Mouse (Mus musculus) neural tube, embryonic 11.5 days (tissue): Measurements from ENCODE around the gene Mroh7. TPM values are rescaled to one million over a fixed set of nuclear protein-coding genes. Genes with fewer than 3 reads are reported as not detected.

Experiments used
- ATAC-seq: fragments of 200-750 bp; cut with Nextera tagmentation; 2 replicates; pipeline ENCODE4 v1.8.0; 2017; ENCODE audit warnings: moderate number of reproducible peaks, mild to moderate bottlenecking, moderate TSS enrichment, moderate library complexity; ENCODE audit not compliant: insufficient read depth, low FRiP score, low TSS enrichment
- DNase-seq: peaks from one replicate; pipeline ENCODE4 v3.0.0-alpha.2; 2015; ENCODE audit warnings: low spot score
- H3K27ac ChIP-seq: fragments of 300-500 bp; sonication (generic); 2 replicates; pipeline ENCODE4 v1.5.1; 2014; ENCODE audit warnings: low read depth, mild to moderate bottlenecking, low read length
- H3K27me3 ChIP-seq: fragments of 300-500 bp; sonication (generic); 2 replicates; pipeline ENCODE4 v1.6.1; 2014; ENCODE audit warnings: mild to moderate bottlenecking, low read length, mixed read lengths; ENCODE audit not compliant: control insufficient read depth, insufficient read depth
- H3K36me3 ChIP-seq: fragments of 300-500 bp; sonication (generic); 2 replicates; pipeline ENCODE4 v1.6.1; 2014; ENCODE audit warnings: mild to moderate bottlenecking, low read length, moderate library complexity, mixed read lengths; ENCODE audit not compliant: control insufficient read depth, insufficient read depth
- H3K4me1 ChIP-seq: fragments of 300-500 bp; sonication (generic); 2 replicates; pipeline ENCODE4 v1.6.1; 2014; ENCODE audit warnings: low read length, mixed read lengths; ENCODE audit not compliant: control insufficient read depth, insufficient read depth
- H3K4me2 ChIP-seq: fragments of 300-500 bp; sonication (generic); 2 replicates; pipeline ENCODE4 v1.6.1; 2014; ENCODE audit warnings: low read depth, mild to moderate bottlenecking, moderate library complexity
- H3K4me3 ChIP-seq: fragments of 300-500 bp; sonication (generic); 2 replicates; pipeline ENCODE4 v1.5.1; 2014; ENCODE audit warnings: low read depth, low read length
- H3K9ac ChIP-seq: fragments of 300-500 bp; sonication (generic); 2 replicates; pipeline ENCODE4 v1.6.1; 2014; ENCODE audit warnings: mild to moderate bottlenecking, low read length
- H3K9me3 ChIP-seq: fragments of 300-500 bp; sonication (generic); 2 replicates; pipeline ENCODE4 v1.6.1; 2016; ENCODE audit warnings: low read length; ENCODE audit not compliant: control insufficient read depth
- WGBS: fragments of 180-500 bp; shearing (Covaris S2); extraction: QIAGEN DNeasy Blood & Tissue Kit; methylation state at CpG from one replicate; pipeline ENCODE4 v1.1.7; 2014; 5-methylcytosine and 5-hydroxymethylcytosine counted together
- polyA plus RNA-seq: library from polyadenylated mRNA; unstranded; fragments of >200 nt; fragmentation: Nextera tagmentation; extraction: Ambion mirVana; gene quantifications from 2 replicates; pipeline ENCODE4 v1.2.1, GENCODE M21; 2014

Gene Mroh7
- polyA plus RNA-seq, 1 experiment from 2014 or later, result not detected

DNA sequence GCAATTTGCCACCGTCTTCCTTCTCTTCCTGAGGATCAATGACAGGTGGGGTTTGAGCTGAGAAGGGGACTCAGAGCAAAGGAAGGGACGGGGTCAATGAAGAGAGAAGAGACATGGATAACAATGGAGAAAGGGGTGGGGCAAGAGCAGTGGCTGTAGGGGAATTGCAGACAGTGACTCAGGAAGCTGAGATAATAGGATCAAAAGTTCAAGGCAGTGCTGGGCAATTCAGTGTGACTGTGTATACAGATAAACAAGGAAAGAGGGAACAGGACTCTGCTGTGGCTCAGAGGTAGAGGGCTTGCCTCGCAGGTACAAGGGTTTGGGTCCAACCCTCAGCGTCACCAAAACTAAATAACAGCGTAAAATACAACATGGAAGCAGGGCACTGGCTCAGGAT, 22.8 kb downstream of the Mroh7 start:
- ATAC-seq, result no peak

DNA sequence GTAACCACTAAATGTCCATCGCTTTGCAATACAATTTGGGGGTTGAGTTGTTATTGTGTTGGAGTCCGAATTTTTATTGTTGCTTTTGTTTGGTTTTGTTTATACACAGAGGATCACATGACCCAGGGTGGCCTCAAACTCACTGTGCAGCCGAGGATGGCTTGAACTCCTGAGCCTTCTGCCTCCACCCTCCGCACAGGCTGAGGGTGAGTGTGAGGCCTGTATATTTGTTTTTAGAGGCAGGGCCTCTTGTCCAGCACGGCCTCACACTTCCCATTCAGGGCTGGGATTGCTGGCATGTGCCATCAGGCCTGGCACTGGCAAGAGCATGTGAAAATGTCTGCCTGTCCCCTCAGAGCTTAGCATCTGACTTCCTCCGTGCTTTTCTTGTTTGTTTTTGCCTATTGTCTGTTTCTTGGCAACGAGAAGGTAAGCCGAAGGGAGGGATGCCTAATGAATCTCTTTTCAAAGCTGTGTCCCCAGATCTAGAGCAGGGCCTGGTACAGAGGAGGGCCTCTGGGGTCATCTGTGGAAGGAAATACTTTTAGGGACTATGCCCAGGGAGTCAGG, 25.5 kb downstream of the Mroh7 start:
- ATAC-seq (no peak), DNase-seq (no peak)
- H3K9ac ChIP-seq, result 0 out of 2 replicates have a peak overlapping the region, but pooled peaks have one; percentile 18
- no peak overlapping the region for H3K27ac ChIP-seq
- no peaks in the 10 kb centered on the region for H3K36me3 ChIP-seq
- H3K9me3 ChIP-seq, result no peaks in the 10 kb centered on the region
- H3K4me3 ChIP-seq, result no peak overlapping the region
- whole genome bisulfite sequencing, result 39% methylated on average over 8 of the region's 8 CpGs
- H3K27me3 ChIP-seq, result no peaks in the 10 kb centered on the region
- H3K4me1 ChIP-seq, result no peaks in the 10 kb centered on the region
- H3K4me2 ChIP-seq, result no peak overlapping the region

More for the DNA sequence above, 22.8 kb downstream of the Mroh7 start:
- no peak overlapping the region for H3K4me2 ChIP-seq
- H3K9me3 ChIP-seq, result no peaks in the 10 kb centered on the region
- H3K4me3 ChIP-seq, result no peak overlapping the region
- DNase-seq, result no peak
- H3K36me3 ChIP-seq, result no peaks in the 10 kb centered on the region
- H3K4me1 ChIP-seq, result no peaks in the 10 kb centered on the region
- H3K9ac ChIP-seq, result no peak overlapping the region
- H3K27ac ChIP-seq, result no peak overlapping the region
- no peaks in the 10 kb centered on the region for H3K27me3 ChIP-seq
- 40% methylated on average over 5 of the region's 5 CpGs for WGBS

DNA sequence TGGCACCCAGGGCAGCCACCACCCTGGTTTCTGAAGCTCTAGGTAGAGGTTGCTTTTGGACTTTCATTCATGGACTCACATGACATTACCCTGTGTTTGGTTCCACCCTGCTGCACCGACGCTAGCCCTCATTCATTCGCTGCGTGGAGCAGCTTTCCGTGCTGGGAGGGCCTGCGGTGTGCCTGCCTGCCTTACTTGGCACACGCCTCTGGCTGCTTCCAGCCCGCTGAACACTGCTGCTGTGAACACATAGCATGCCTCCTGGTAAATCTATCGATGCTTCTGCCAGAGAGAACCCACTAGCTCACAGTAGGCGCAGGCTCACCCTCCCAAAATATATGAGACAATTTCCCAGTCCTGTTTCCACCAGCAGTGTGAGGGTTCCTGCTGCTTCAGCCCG, 26.3 kb downstream of the Mroh7 start:
- H3K27me3 ChIP-seq, result no peaks in the 10 kb centered on the region
- no peak overlapping the region for H3K9ac ChIP-seq
- no peak for ATAC-seq
- no peaks in the 10 kb centered on the region for H3K9me3 ChIP-seq
- DNase-seq, result no peak
- H3K27ac ChIP-seq, result no peak overlapping the region
- H3K36me3 ChIP-seq, result no peaks in the 10 kb centered on the region
- WGBS, result 69% methylated on average over 11 of the region's 11 CpGs
- no peak overlapping the region for H3K4me3 ChIP-seq
- no peak overlapping the region for H3K4me2 ChIP-seq
- H3K4me1 ChIP-seq, result no peaks in the 10 kb centered on the region

DNA sequence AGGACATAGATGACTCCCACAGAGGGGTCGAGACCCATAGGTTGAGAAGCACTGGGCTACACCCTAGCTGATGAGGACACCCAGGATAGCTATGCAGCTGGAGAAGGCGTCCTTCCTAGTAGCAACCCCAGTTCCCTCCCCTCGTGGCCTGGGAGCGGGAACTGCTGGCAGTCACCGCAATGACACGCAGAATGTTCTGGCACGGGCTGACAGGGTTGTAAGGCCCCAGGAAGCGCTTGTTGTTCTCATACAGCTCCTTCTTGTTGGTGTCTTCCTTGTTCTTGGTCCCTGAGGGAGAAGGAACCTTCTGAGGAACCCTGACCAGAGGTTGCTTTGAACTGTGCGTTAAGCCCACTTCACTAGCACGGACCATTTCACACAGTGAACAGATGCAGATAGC, 26.8 kb downstream of the Mroh7 start:
- Histone ChIP-seq H3K9ac (no peak overlapping the region), H3K4me3 (no peak overlapping the region), H3K36me3 (no peaks in the 10 kb centered on the region), H3K27ac (no peak overlapping the region), H3K27me3 (no peaks in the 10 kb centered on the region), H3K4me2 (no peak overlapping the region), H3K9me3 (no peaks in the 10 kb centered on the region), H3K4me1 (no peaks in the 10 kb centered on the region)
- 83% methylated on average over 10 of the region's 10 CpGs for WGBS
- ATAC-seq (no peak), DNase-seq (no peak)

DNA sequence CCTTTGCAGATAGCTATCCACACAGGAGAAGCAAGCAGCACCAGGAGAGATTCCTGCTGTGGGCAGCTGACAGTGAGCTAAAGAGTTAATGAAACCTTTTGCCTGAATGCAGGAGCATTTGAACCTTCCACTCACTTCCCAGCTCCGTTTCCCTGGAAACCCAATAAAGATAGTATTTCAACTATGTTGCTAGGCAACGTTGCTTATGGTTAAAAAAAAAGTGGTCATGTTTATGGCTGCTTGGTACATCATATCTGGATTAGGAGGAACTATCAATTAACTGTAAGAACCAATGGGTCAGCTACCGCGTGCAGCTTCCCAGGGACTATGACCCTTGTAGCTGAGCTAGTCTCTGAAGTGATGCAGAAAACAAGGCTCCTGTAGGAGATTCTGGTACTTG, 29.9 kb downstream of the Mroh7 start:
- H3K4me1 ChIP-seq, result no peaks in the 10 kb centered on the region
- no peaks in the 10 kb centered on the region for H3K9me3 ChIP-seq
- H3K27ac ChIP-seq, result no peak overlapping the region
- H3K4me3 ChIP-seq, result no peak overlapping the region
- no peaks in the 10 kb centered on the region for H3K36me3 ChIP-seq
- ATAC-seq (no peak), DNase-seq (no peak)
- WGBS, result 40% methylated on average over 4 of the region's 4 CpGs
- no peak overlapping the region for H3K9ac ChIP-seq
- H3K27me3 ChIP-seq, result no peaks in the 10 kb centered on the region
- no peak overlapping the region for H3K4me2 ChIP-seq

DNA sequence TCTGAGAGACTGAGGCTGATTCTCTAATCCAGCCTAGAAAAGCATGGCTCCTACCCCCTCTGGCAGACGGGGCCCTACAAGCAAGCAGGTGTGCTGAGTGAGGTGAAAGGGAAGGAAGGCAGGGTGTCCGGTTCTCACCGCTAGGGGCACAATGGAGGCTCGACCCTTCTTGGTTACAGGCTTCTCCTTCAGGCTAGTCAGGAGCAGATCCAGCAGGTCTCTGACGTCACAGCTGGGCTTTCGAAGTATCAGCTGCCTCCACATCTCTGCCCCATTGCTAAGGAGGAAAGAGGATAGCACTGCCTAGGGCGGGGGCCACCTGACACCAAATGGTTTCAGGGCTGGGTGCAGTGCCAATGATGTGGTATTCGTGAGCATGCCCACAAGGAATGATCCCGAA, 30.7 kb downstream of the Mroh7 start:
- 19% methylated on average over 9 of the region's 9 CpGs for WGBS
- Histone ChIP-seq H3K27me3 (no peaks in the 10 kb centered on the region), H3K36me3 (no peaks in the 10 kb centered on the region), H3K9ac (no peak overlapping the region), H3K27ac (no peak overlapping the region), H3K4me3 (no peak overlapping the region), H3K4me2 (no peak overlapping the region), H3K4me1 (no peaks in the 10 kb centered on the region), H3K9me3 (no peaks in the 10 kb centered on the region)
- DNase-seq (peak; percentile 70), ATAC-seq (no peak; the same call in 1 of the 2 replicates)

DNA sequence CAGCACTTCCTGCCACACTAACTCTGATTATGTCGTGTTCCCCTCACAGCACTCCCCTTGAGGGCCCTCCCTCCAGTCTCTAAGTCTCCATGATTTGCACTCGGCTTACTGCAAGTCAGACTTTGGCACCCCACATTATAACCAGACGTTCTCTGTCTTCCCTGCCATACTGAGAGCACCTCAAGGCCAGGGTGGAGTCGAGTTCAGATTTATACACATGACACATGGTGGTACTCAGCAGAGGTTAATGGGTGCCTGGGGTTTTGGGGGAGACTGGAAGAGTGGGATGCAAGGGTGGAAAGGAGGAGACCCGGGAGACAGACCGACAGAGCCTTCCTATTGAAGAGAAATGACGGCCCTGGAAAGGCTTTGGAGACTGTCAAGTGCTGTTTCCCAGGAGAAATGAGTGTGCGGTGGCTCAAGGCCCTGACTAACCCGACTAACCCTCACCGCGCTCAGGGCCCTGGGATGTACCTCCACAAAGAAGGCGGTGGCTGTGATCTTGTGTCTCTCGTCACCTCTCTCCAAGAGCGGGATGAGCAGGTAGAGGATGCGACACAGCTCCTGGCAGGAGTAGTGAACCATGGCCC, 36.8 kb downstream of the Mroh7 start:
- no peak overlapping the region for H3K4me3 ChIP-seq
- H3K9me3 ChIP-seq, result no peaks in the 10 kb centered on the region
- no peak overlapping the region for H3K4me2 ChIP-seq
- H3K9ac ChIP-seq, result no peak overlapping the region
- ATAC-seq (no peak), DNase-seq (no peak)
- WGBS, result 84% methylated on average over 15 of the region's 15 CpGs
- H3K4me1 ChIP-seq, result no peaks in the 10 kb centered on the region
- H3K27ac ChIP-seq, result no peak overlapping the region
- no peaks in the 10 kb centered on the region for H3K36me3 ChIP-seq
- H3K27me3 ChIP-seq, result no peaks in the 10 kb centered on the region

DNA sequence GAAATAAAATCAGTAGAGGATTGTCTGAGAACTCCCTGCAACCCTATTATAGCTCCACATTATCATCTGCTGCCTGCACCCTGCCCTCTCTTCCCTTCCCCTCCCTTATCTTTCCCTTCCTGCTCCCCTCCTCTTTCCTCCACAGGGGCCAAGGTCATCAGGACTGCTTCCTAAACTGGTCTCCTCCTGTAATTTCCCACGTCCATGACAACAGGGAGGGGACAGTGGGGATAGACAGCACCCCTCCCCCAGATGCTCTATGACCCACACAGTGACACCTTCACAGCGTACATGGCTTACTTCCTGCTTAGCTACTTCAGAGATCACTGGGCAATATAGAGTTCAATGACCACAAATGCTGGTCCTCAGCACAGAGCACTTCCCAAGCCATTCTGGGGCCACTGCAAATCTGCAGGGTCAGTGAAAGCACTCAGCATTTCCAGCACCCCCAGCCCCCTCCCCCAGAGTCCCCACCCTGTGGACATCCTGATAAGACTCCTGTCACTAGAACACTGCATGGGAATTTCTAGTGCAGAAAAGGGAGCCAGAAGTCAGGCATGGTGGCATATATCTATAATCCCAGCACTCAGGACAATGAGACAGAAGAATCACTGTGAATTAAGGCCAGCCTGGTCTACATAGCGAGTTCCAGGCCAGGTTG, 42.0 kb downstream of the Mroh7 start:
- ATAC-seq, result no peak
- Histone ChIP-seq H3K27me3 (no peaks in the 10 kb centered on the region), H3K4me1 (no peaks in the 10 kb centered on the region), H3K9ac (no peak overlapping the region), H3K4me2 (no peak overlapping the region), H3K4me3 (no peak overlapping the region), H3K36me3 (no peaks in the 10 kb centered on the region), H3K9me3 (no peaks in the 10 kb centered on the region), H3K27ac (no peak overlapping the region)
- no peak for DNase-seq
- WGBS, result 40% methylated on average over 3 of the region's 3 CpGs

DNA sequence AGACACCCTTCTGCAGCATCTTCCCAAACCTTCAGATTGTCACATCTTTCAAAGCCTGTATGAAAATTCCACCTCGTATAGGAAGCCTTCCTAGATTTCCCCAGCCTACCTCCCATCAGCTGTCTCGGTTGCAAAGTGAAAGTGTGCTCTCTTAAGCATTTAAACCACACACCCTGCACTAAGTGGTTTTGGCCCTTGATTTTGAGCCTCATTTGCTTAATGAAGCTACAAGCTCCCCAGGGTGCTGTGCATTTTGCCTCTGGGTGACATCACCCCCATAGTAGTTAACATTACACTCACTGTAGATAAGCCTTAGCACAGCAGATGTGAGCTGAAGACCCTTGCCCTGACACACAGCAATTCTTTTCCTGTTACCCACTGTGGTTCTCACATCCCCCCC, 49.8 kb downstream of the Mroh7 start:
- H3K4me2 ChIP-seq, result no peak overlapping the region
- no peak overlapping the region for H3K4me3 ChIP-seq
- no peak for DNase-seq
- peaks cover 5% of the 10 kb centered on the region; the same call in 1 of the 2 replicates for H3K4me1 ChIP-seq
- ATAC-seq, result no peak
- 58% methylated on average over 2 of the region's 2 CpGs for WGBS
- H3K9ac ChIP-seq, result no peak overlapping the region
- no peaks in the 10 kb centered on the region for H3K9me3 ChIP-seq
- H3K27me3 ChIP-seq, result no peaks in the 10 kb centered on the region
- H3K36me3 ChIP-seq, result 0 out of 2 replicates have a peak, but pooled peaks cover 2% of the 10 kb centered on the region
- H3K27ac ChIP-seq, result no peak overlapping the region
